Mouse (Mus musculus) C3H10T1/2 (cell line): ENCODE measurements around the gene Klk1. TPM values are rescaled to one million over a fixed set of nuclear protein-coding genes. Genes with fewer than 3 reads are reported as not detected.

ENCODE experiments used
- polyA plus RNA-seq, 2 experiments: library from polyadenylated mRNA; unstranded; fragments of >200 nt; fragmentation: generic; extraction: Trizol; gene quantifications; one replicate each; pipeline ENCODE4 v1.2.1; 2012; ENCODE audit warnings: missing spikeins in 2 of 2

Klk1 gene
- not detected for polyA plus RNA-seq

DNA sequence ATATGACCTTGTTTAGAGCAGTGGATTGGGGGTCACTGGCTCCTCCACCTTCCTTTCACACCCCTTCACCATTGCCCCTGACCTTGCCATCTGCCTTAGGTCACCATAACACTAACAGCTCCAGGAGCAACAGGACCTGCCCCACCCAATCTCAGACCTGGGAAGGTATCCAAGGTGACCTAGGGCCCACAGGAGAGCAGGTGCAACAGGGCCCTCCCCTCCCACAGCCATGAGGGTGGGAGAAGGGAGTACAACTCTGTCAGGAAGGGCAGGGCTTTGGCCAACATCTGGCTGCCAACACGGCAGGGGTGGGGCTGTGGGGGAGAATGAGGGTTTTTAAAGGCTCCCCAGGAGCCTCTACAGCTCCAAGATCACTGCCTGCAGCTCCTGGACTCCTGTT is at the start of gene Klk1:
Gene Klk1, plus strand, starts transcription at position 285 of the 400 bp plus-strand sequence.

DNA sequence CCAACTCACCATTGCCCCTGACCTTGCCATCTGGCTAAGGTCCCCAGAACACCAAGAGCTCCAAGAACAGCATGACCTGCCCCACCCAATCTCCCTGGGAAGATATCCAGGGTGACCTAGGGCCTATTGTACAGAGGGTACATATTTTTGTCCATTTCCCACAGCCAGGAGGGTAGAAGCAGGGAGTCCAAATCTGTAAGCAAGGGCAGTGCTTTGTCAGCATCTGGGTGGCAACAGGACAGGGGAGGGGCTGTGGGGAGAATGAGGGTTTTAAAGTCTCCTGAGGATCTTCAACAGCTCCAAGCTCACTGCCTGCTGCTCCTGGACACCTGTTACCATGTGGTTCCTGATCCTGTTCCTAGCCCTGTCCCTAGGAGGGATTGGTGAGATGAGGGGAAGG is 37.2 kb upstream of the Klk1 start, which contains the start of gene Klk1b24:
Gene Klk1b24, plus strand, starts transcription at position 301 of the 400 bp plus-strand sequence.

DNA sequence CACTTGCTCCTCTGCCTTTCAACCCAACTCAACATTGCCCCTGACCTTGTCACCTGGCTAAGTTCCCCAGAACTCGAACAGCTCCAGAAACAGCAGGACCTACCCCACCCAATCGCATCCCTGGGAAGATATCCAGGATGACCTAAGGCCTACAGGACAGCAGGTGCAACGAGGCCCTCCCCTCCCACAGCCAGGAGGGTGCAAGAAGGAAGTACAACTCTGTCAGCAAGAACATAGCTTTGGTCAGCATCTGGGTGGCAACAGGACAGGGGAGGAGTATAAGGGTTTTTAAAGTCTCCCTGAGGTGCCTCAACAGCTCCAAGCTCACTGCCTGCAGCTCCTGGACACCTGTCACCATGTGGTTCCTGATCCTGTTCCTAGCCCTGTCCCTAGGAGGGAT is 27.3 kb upstream of the Klk1 start, which contains the start of gene Klk1b3:
Gene Klk1b3, plus strand, starts transcription at position 301 of the 400 bp plus-strand sequence.

DNA sequence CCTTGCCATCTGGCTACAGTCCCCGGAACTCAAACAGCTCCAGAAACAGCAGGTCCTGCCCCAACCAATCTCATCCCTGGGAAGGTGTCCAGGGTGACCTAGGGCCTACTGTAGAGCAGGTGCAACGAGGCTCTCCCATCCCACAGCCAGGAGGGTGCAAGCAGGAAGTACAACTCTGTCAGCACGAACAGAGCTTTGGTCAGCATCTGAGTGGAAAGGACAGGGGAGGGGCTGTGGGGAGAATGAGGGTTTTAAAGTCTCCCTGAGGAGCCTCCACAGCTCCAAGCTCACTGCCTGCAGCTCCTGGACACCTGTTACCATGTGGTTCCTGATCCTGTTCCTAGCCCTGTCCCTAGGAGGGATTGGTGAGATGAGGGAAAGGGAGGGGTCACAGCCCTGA is 18.0 kb upstream of the Klk1 start, which contains the start of gene Klk1b4:
Gene Klk1b4, plus strand, starts transcription at position 301 of the 400 bp plus-strand sequence.

DNA sequence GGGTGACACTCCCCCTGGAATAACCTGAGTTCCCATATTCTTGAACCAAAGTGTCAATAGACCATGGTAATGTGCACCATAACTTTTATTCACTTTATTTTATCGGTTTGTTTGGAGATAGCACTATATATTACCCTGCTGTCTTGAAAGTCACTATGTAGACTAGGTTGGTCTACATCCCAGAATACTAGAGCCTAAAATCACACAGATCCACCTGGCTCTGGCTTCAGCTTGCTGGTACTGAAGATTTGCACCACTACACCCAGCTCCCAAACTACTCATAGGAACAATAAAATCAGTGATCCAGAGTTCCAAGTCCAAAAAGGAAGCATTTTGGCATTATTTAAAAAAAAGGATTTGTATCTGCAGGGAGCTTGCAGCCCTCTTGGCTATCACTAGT is 9.5 kb upstream of the Klk1 start, which contains the start of gene Klk1b5:
Gene Klk1b5, plus strand, starts transcription at position 301 of the 400 bp plus-strand sequence.

DNA sequence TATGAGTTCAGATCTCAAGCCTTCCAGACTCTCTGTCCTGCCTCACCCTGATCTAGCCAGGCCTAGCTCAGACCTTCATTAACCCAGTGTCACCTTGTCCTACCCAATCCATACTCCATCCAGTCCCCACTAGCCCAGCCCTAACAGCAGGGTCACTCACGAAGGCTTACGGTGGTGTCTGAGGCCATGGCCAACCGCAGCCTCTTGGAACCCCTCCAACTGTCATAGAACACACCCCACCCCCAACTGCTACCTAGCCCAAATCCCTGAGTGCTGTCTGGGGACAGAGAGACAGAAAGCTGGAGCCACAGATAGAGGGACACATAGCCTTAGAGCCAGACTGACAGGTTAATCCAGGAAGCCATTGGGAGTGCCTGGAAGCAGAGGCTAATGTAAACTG is 10.7 kb downstream of the Klk1 start, which contains the start of gene Gm36864:
Gene Gm36864, plus strand, starts transcription at position 269 of the 400 bp plus-strand sequence.

DNA sequence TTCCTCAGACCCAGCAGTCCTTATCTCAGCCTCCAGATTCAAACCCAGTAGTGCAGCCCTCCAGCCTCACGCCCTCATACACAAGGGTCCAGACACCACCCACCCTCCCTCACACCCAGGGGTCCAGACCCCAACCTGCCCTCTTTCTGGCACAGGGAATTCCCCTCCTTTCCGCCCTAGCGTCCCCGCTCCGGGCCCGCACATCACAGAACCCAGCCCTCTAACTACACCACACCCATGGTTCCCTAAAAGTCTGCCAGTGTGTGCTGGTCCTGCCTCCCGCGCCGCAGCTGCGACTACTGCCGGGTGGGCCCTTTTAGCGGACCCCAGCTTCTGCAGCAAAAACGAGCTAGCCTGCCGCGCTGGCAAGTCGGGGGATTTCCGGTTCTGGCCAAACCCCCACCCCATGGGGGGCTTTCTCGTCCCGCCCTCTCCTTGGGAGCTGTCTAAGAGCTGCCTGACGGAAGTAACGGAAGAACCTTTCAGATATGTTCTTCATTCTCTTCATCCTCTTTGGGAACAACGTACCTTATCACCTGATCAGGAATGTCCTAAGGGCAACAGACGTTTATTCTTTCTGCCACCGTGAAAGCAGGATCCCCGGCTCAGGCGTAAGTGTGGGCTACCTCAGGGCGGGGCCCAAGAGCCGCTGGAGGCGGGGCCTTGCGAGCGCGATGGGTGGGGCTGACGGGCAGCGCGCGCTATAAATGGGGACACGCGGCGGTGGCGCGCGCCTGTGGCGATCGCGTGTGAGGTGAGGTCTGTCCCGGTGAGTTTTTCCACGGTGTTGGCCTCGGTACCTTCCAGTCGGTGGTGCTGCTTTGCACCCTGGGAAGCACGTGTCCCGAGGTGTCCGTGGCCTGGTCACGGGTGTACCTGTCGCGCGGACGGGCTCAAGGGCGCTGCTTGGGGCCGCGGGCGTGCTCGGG is 21.2 kb downstream of the Klk1 start, which contains the start of the genes 1700028J19Rik and 2410002F23Rik:
Gene 1700028J19Rik, minus strand, starts transcription at position 641 of the 929 bp plus-strand sequence.
Gene 2410002F23Rik, plus strand, starts transcription at position 668 of the 929 bp plus-strand sequence.

DNA sequence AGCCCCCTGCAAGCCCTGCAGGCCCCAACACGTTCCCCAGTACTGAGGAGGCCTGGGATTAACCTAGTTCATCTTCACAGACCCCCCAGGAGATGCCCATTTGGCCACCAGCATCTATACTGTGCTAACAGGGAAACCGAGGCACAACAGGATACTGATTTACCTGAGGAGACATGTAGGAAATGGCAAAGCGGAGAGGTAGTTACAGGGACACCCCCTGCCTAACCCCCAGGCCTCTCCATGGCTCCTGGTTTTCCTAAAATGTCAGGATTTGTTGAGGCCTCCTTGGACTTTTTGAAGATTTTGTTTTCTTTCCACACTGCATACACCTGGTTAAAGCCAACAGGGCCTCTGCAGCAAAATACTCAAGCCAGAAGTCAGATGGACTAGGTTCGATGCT is 32.1 kb downstream of the Klk1 start, which contains the start of gene Acp4:
Gene Acp4, minus strand, starts transcription at position 101 of the 400 bp plus-strand sequence.

DNA sequence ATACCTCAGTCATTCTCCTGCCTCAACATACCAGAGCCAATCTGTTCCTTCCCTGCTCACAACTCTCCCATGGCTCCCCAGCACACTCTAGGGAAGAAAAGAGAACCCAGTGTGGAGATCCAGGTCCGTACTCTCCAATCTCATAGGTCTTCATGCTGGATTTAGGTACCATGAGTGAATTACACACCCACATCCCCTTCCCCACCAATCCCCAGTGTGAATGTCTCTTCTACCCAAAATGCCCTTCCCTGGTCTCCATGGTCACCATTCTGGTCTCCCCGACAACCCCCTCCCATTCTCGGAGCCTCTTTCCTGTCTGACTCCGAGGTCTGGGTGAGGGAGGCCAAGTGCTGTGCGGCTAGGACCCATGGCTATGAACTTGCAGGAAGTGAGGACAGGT is 36.0 kb downstream of the Klk1 start, which contains the start of gene Gm15517:
Gene Gm15517, plus strand, starts transcription at position 301 of the 400 bp plus-strand sequence.

Other genes with a start within 250 kb of the Klk1 start
- not detected for gene Klk1b9, start 249.3 kb upstream of the Klk1 start, polyA plus RNA-seq
- not detected for gene Klk1b11, start 229.5 kb upstream of the Klk1 start, polyA plus RNA-seq
- gene Klk1b26, start 213.2 kb upstream of the Klk1 start, polyA plus RNA-seq, result not detected
- not detected for gene Klk1b27, start 173.1 kb upstream of the Klk1 start, polyA plus RNA-seq
- not detected for gene Klk1b21, start 123.0 kb upstream of the Klk1 start, polyA plus RNA-seq
- under 1 TPM in 1 of 2 experiments, not detected in 1; 0.44 TPM for gene Klk1b22, start 112.7 kb upstream of the Klk1 start, polyA plus RNA-seq
- not detected for gene Klk1b16, start 88.6 kb upstream of the Klk1 start, polyA plus RNA-seq
- under 1 TPM in 1 of 2 experiments, not detected in 1; 0.08 TPM for gene Klk1b24, start 37.1 kb upstream of the Klk1 start, polyA plus RNA-seq
- not detected for gene Klk1b3, start 27.2 kb upstream of the Klk1 start, polyA plus RNA-seq
- not detected for gene Klk1b4, start 17.9 kb upstream of the Klk1 start, polyA plus RNA-seq
- not detected for gene Klk1b5, start 9.4 kb upstream of the Klk1 start, polyA plus RNA-seq
- not detected for gene Gm36864, start 10.8 kb downstream of the Klk1 start, polyA plus RNA-seq
- under 1 TPM; 0.89 to 0.97 TPM for gene 1700028J19Rik, start 21.3 kb downstream of the Klk1 start, polyA plus RNA-seq
- gene 2410002F23Rik, start 21.4 kb downstream of the Klk1 start, polyA plus RNA-seq, result 10 to 100 TPM; 21.2 to 41.3 TPM
- gene Acp4, start 32.0 kb downstream of the Klk1 start, polyA plus RNA-seq, result under 1 TPM in 1 of 2 experiments, not detected in 1; 0.04 TPM
- not detected for gene Gm15517, start 36.1 kb downstream of the Klk1 start, polyA plus RNA-seq
- gene Clec11a, start 81.5 kb downstream of the Klk1 start, polyA plus RNA-seq, result 1 to 10 TPM in 1 of 2 experiments, under 1 TPM in 1; 0.39 to 2.5 TPM
- under 1 TPM in 1 of 2 experiments, not detected in 1; 0.07 TPM for gene Shank1, start 84.9 kb downstream of the Klk1 start, polyA plus RNA-seq
- gene Syt3, start 158.7 kb downstream of the Klk1 start, polyA plus RNA-seq, result under 1 TPM; 0.01 to 0.21 TPM
- under 1 TPM; 0.04 to 0.28 TPM for gene 1700008O03Rik, start 160.5 kb downstream of the Klk1 start, polyA plus RNA-seq
- under 1 TPM; 0.01 to 0.22 TPM for gene Lrrc4b, start 203.7 kb downstream of the Klk1 start, polyA plus RNA-seq
- gene Aspdh, start 240.0 kb downstream of the Klk1 start, polyA plus RNA-seq, result not detected
- 100 to 1,000 TPM; 107 to 119 TPM for gene Josd2, start 242.6 kb downstream of the Klk1 start, polyA plus RNA-seq